Mouse (Mus musculus) CD4-positive, CD25-positive, alpha-beta regulatory T cell, adult 4 months (primary cell): Measurements from ENCODE around the gene Fan1. TPM values are rescaled to one million over a fixed set of nuclear protein-coding genes. Genes with fewer than 3 reads are reported as not detected.

ENCODE experiments used
- ATAC-seq: one replicate; pipeline ENCODE4 v1.8.0; 2017
- polyA plus RNA-seq, 2 experiments: library from polyadenylated mRNA; unstranded; fragments of 100-300 nt; shearing (Covaris generic); gene quantifications; one replicate each; pipeline ENCODE4 v1.2.1; 2017

Gene Fan1
- polyA plus RNA-seq, 2 experiments from 2014 or later = 3.7 to 7.1 TPM

GRCm38 (mm10) chr7:64331309-64331708, 42.6 kb downstream of the Fan1 start:
- no peak for ATAC-seq

GRCm38 (mm10) chr7:64327486-64327885, 46.4 kb downstream of the Fan1 start:
- ATAC-seq = no peak

GRCm38 (mm10) chr7:64326892-64327291, 47.0 kb downstream of the Fan1 start:
- peak; percentile 98 for ATAC-seq

GRCm38 (mm10) chr7:64321658-64322057, 52.2 kb downstream of the Fan1 start:
- ATAC-seq = no peak

GRCm38 (mm10) chr7:64321125-64321524, 52.8 kb downstream of the Fan1 start:
- ATAC-seq = no peak

GRCm38 (mm10) chr7:64312811-64313210, 61.1 kb downstream of the Fan1 start:
- no peak for ATAC-seq

GRCm38 (mm10) chr7:64310756-64311155, 63.1 kb downstream of the Fan1 start:
- no peak for ATAC-seq

- ATAC-seq = no peak
Measured at GRCm38 (mm10) chr7:64310241-64310640, 63.7 kb downstream of the Fan1 start.

Other genes starting within 250 kb of the Fan1 start
- gene Trpm1, start 220.3 kb downstream of the Fan1 start, polyA plus RNA-seq = 1 to 10 TPM; 9.7 to 9.9 TPM
- gene Mtmr10, start 86.4 kb downstream of the Fan1 start, polyA plus RNA-seq = 1 to 10 TPM; 4.7 to 7.4 TPM
- gene Mphosph10, start 18.2 kb upstream of the Fan1 start, polyA plus RNA-seq = 10 to 100 TPM; 53.8 to 64.5 TPM
- gene Mcee, start 18.5 kb upstream of the Fan1 start, polyA plus RNA-seq = 10 to 100 TPM; 15.6 to 23.5 TPM
- not detected for gene Apba2, start 127.6 kb upstream of the Fan1 start, polyA plus RNA-seq